Mouse (Mus musculus): ENCODE data around the gene Gm37240. TPM values are rescaled to one million over a fixed set of nuclear protein-coding genes. Genes with fewer than 3 reads are reported as not detected.

Gene Gm37240
- total RNA-seq, 1 experiment: 1.2 TPM

GRCm38 (mm10) chr3:85777356-85777755 is 110.0 kb downstream of the Gm37240 start:
- no peaks in the 10 kb centered on the region for H3K36me3 ChIP-seq (ENCODE audit: control insufficient read depth, insufficient read depth, low read length, poor library complexity, severe bottlenecking)
- H3K4me1 ChIP-seq (ENCODE audit: control insufficient read depth in 2 of 2, insufficient read depth in 2 of 2, low read length in 2 of 2, poor library complexity in 1 of 2): no peaks in the 10 kb centered on the region
- H3K9me3 ChIP-seq (ENCODE audit: control insufficient read depth, insufficient read depth, low read depth, low read length): no peaks in the 10 kb centered on the region
- no peak for DNase-seq (ENCODE audit: low read depth, low spot score)
- no peak overlapping the region for H3K27ac ChIP-seq (ENCODE audit: insufficient read depth, low read depth, low read length, poor library complexity, severe bottlenecking)
- H3K4me3 ChIP-seq (ENCODE audit: insufficient read depth in 1 of 2, low read depth in 1 of 2, low read length in 2 of 2, poor library complexity in 1 of 2, severe bottlenecking in 1 of 2): no peak overlapping the region
- in situ Hi-C loops (cut with MboI; ENCODE audit: low sequenced_read_pairs in 2 of 2, unreplicated experiment in 2 of 2): no loop called here
- TF ChIP-seq HCFC1 (IDR thresholded peaks at IDR 0.05; ENCODE audit: borderline replicate concordance, insufficient read depth, low read length) (no peak), ZC3H11A (IDR thresholded peaks at IDR 0.05; ENCODE audit: borderline replicate concordance, low read depth, low read length) (no peak), CHD2 (IDR thresholded peaks at IDR 0.05; ENCODE audit: low read depth, low read length) (no peak), ZNF384 (IDR thresholded peaks at IDR 0.05; ENCODE audit: low read depth, low read length) (no peak), MAFK (IDR thresholded peaks at IDR 0.05; ENCODE audit: insufficient read depth, low read depth, low read length) (no peak)
- no peak overlapping the region for H3K9ac ChIP-seq (ENCODE audit: insufficient read depth, low read depth, low read length, poor library complexity, severe bottlenecking)

- in situ Hi-C loops (cut with MboI; ENCODE audit: low sequenced_read_pairs in 2 of 2, unreplicated experiment in 2 of 2): no loop called here
- Histone ChIP-seq H3K4me1 (ENCODE audit: control insufficient read depth in 2 of 2, insufficient read depth in 2 of 2, low read length in 2 of 2, poor library complexity in 1 of 2) (no peaks in the 10 kb centered on the region), H3K27ac (ENCODE audit: insufficient read depth, low read depth, low read length, poor library complexity, severe bottlenecking) (no peak overlapping the region), H3K36me3 (ENCODE audit: control insufficient read depth, insufficient read depth, low read length, poor library complexity, severe bottlenecking) (no peaks in the 10 kb centered on the region), H3K4me3 (ENCODE audit: insufficient read depth in 1 of 2, low read depth in 1 of 2, low read length in 2 of 2, poor library complexity in 1 of 2, severe bottlenecking in 1 of 2) (no peak overlapping the region), H3K9ac (ENCODE audit: insufficient read depth, low read depth, low read length, poor library complexity, severe bottlenecking) (no peak overlapping the region), H3K9me3 (ENCODE audit: control insufficient read depth, insufficient read depth, low read depth, low read length) (no peaks in the 10 kb centered on the region)
- TF ChIP-seq ZC3H11A (IDR thresholded peaks at IDR 0.05; ENCODE audit: borderline replicate concordance, low read depth, low read length) (no peak), HCFC1 (IDR thresholded peaks at IDR 0.05; ENCODE audit: borderline replicate concordance, insufficient read depth, low read length) (no peak), CHD2 (IDR thresholded peaks at IDR 0.05; ENCODE audit: low read depth, low read length) (no peak)
- DNase-seq (ENCODE audit: low read depth, low spot score): no peak
Measured at GRCm38 (mm10) chr3:85776707-85777106, 110.6 kb downstream of the Gm37240 start.

DNA sequence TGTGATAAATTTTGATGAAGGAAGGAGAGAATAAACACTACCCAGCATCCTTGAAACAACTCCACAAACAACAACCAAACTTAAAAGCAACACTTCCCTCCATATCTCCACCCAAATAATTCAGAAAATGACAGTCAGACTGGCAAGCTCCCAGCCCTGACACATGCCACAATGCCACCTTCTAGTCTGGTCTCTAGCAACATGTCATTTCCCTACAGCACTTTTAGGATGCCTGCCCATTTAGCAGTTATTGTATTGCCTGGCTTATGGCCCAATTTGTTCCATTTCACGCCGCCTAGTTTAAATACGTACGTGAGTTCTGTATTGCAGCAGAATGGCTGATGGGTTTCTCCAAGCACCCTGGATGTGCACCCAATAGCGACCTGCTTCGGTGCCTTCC is 111.2 kb downstream of the Gm37240 start:
- Histone ChIP-seq H3K4me3 (ENCODE audit: insufficient read depth in 1 of 2, low read depth in 1 of 2, low read length in 2 of 2, poor library complexity in 1 of 2, severe bottlenecking in 1 of 2) (no peak overlapping the region), H3K27ac (ENCODE audit: insufficient read depth, low read depth, low read length, poor library complexity, severe bottlenecking) (no peak overlapping the region), H3K9ac (ENCODE audit: insufficient read depth, low read depth, low read length, poor library complexity, severe bottlenecking) (no peak overlapping the region), H3K36me3 (ENCODE audit: control insufficient read depth, insufficient read depth, low read length, poor library complexity, severe bottlenecking) (no peaks in the 10 kb centered on the region), H3K9me3 (ENCODE audit: control insufficient read depth, insufficient read depth, low read depth, low read length) (no peaks in the 10 kb centered on the region), H3K4me1 (ENCODE audit: control insufficient read depth in 2 of 2, insufficient read depth in 2 of 2, low read length in 2 of 2, poor library complexity in 1 of 2) (no peaks in the 10 kb centered on the region)
- no peak for DNase-seq (ENCODE audit: low read depth, low spot score)
- no peak for TF ChIP-seq ZNF384 (IDR thresholded peaks at IDR 0.05; ENCODE audit: low read depth, low read length)
- no peak for TF ChIP-seq ZC3H11A (IDR thresholded peaks at IDR 0.05; ENCODE audit: borderline replicate concordance, low read depth, low read length)
- no peak for TF ChIP-seq MAFK (IDR thresholded peaks at IDR 0.05; ENCODE audit: insufficient read depth, low read depth, low read length)
- TF ChIP-seq CHD2 (IDR thresholded peaks at IDR 0.05; ENCODE audit: low read depth, low read length): no peak
- TF ChIP-seq HCFC1 (IDR thresholded peaks at IDR 0.05; ENCODE audit: borderline replicate concordance, insufficient read depth, low read length): no peak
- in situ Hi-C loops (cut with MboI; ENCODE audit: low sequenced_read_pairs in 2 of 2, unreplicated experiment in 2 of 2): no loop called here

GRCm38 (mm10) chr3:85773886-85774285 is 113.4 kb downstream of the Gm37240 start:
- in situ Hi-C loops (cut with MboI; ENCODE audit: low sequenced_read_pairs in 2 of 2, unreplicated experiment in 2 of 2): no loop called here
- no peak for TF ChIP-seq ZNF384 (IDR thresholded peaks at IDR 0.05; ENCODE audit: low read depth, low read length)
- TF ChIP-seq MAFK (IDR thresholded peaks at IDR 0.05; ENCODE audit: insufficient read depth, low read depth, low read length): no peak
- no peak for TF ChIP-seq CHD2 (IDR thresholded peaks at IDR 0.05; ENCODE audit: low read depth, low read length)
- TF ChIP-seq HCFC1 (IDR thresholded peaks at IDR 0.05; ENCODE audit: borderline replicate concordance, insufficient read depth, low read length): no peak
- TF ChIP-seq ZC3H11A (IDR thresholded peaks at IDR 0.05; ENCODE audit: borderline replicate concordance, low read depth, low read length): no peak
- Histone ChIP-seq H3K4me3 (ENCODE audit: insufficient read depth in 1 of 2, low read depth in 1 of 2, low read length in 2 of 2, poor library complexity in 1 of 2, severe bottlenecking in 1 of 2) (no peak overlapping the region), H3K4me1 (ENCODE audit: control insufficient read depth in 2 of 2, insufficient read depth in 2 of 2, low read length in 2 of 2, poor library complexity in 1 of 2) (no peaks in the 10 kb centered on the region), H3K36me3 (ENCODE audit: control insufficient read depth, insufficient read depth, low read length, poor library complexity, severe bottlenecking) (no peaks in the 10 kb centered on the region), H3K9me3 (ENCODE audit: control insufficient read depth, insufficient read depth, low read depth, low read length) (no peaks in the 10 kb centered on the region), H3K27ac (ENCODE audit: insufficient read depth, low read depth, low read length, poor library complexity, severe bottlenecking) (no peak overlapping the region), H3K9ac (ENCODE audit: insufficient read depth, low read depth, low read length, poor library complexity, severe bottlenecking) (no peak overlapping the region)
- no peak for DNase-seq (ENCODE audit: low read depth, low spot score)

GRCm38 (mm10) chr3:85773425-85773824 is 113.9 kb downstream of the Gm37240 start:
- no peak for DNase-seq (ENCODE audit: low read depth, low spot score)
- no peak overlapping the region for H3K4me3 ChIP-seq (ENCODE audit: insufficient read depth in 1 of 2, low read depth in 1 of 2, low read length in 2 of 2, poor library complexity in 1 of 2, severe bottlenecking in 1 of 2)
- no peak overlapping the region for H3K27ac ChIP-seq (ENCODE audit: insufficient read depth, low read depth, low read length, poor library complexity, severe bottlenecking)
- H3K9ac ChIP-seq (ENCODE audit: insufficient read depth, low read depth, low read length, poor library complexity, severe bottlenecking): no peak overlapping the region
- no peaks in the 10 kb centered on the region for H3K9me3 ChIP-seq (ENCODE audit: control insufficient read depth, insufficient read depth, low read depth, low read length)
- in situ Hi-C loops (cut with MboI; ENCODE audit: low sequenced_read_pairs in 2 of 2, unreplicated experiment in 2 of 2): no loop called here
- no peaks in the 10 kb centered on the region for H3K4me1 ChIP-seq (ENCODE audit: control insufficient read depth in 2 of 2, insufficient read depth in 2 of 2, low read length in 2 of 2, poor library complexity in 1 of 2)
- H3K36me3 ChIP-seq (ENCODE audit: control insufficient read depth, insufficient read depth, low read length, poor library complexity, severe bottlenecking): no peaks in the 10 kb centered on the region
- TF ChIP-seq CHD2 (IDR thresholded peaks at IDR 0.05; ENCODE audit: low read depth, low read length) (no peak), MAFK (IDR thresholded peaks at IDR 0.05; ENCODE audit: insufficient read depth, low read depth, low read length) (no peak), ZC3H11A (IDR thresholded peaks at IDR 0.05; ENCODE audit: borderline replicate concordance, low read depth, low read length) (no peak), HCFC1 (IDR thresholded peaks at IDR 0.05; ENCODE audit: borderline replicate concordance, insufficient read depth, low read length) (no peak), ZNF384 (IDR thresholded peaks at IDR 0.05; ENCODE audit: low read depth, low read length) (no peak)

All from ES-E14 (cell line).